Mouse (Mus musculus) embryonic fibroblast, embryonic 13.5 days (primary cell): Measurements from ENCODE around the gene Etfdh.

Experiments
- CTCF ChIP-seq: IDR thresholded peaks from 2 replicates; pipeline ENCODE4 v1.5.1; 2011; ENCODE audit warnings: mild to moderate bottlenecking, control low read depth, low read length, moderate library complexity, borderline replicate concordance; ENCODE audit not compliant: insufficient read depth
- POLR2A ChIP-seq: IDR thresholded peaks from 2 replicates; pipeline ENCODE4 v1.6.1; 2011; ENCODE audit warnings: low read depth, mild to moderate bottlenecking, control low read depth, low read length, moderate library complexity

DNA sequence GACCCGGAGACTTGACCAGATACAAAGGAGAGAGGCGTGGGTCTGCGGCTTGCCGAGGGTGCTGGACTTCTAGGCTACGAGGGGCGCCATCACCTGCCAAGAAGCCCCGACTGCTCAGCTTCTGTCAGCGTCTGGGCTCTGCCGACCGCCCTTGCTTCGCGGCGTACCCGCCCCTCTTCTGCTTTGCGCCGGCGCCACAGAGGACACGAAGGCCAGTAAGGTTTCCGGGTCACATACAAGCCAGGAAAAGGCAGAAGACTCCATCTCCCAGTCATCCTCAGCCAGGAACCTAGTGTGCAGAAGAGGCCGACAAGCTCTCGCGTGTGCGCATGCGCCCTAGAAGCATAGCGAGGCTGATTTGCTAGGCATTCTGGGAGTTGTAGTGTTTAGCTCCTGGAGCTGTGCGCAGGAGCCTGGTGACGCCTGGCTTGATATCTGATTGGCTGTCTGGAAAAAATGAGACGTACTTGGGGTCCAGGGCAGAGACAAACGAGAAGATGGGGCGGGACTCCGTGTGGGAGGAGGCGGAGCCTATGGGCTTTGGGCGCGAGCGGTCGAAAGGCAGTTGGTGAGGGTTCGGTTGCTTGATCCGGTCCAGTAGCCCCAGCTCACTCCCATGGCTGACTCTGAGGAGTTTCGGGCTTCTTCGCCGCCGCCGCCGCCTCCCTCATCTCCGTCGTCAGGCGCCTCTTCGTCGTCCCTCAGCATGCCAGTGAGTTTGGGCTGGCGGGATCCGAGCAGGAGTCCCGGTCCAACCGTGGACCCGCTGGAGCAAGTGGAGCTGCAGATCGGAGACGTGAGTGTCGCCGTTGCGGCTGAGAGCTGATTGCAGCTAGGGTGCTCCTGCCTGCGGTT lies 512 bp downstream of the Etfdh start, which contains the start of gene 4930579G24Rik:
- TF ChIP-seq CTCF (no peak), POLR2A (peak; percentile 91)
